Mouse (Mus musculus) kidney, postnatal 36 days (tissue): ENCODE results near the gene Plcd1.

Experiments used
- DNase-seq, 2 experiments: peaks; one replicate each; pipeline ENCODE4 v3.0.0; 2021 to 2022; ENCODE audit warnings: mixed read lengths in 2 of 2

Gene Plcd1

DNA sequence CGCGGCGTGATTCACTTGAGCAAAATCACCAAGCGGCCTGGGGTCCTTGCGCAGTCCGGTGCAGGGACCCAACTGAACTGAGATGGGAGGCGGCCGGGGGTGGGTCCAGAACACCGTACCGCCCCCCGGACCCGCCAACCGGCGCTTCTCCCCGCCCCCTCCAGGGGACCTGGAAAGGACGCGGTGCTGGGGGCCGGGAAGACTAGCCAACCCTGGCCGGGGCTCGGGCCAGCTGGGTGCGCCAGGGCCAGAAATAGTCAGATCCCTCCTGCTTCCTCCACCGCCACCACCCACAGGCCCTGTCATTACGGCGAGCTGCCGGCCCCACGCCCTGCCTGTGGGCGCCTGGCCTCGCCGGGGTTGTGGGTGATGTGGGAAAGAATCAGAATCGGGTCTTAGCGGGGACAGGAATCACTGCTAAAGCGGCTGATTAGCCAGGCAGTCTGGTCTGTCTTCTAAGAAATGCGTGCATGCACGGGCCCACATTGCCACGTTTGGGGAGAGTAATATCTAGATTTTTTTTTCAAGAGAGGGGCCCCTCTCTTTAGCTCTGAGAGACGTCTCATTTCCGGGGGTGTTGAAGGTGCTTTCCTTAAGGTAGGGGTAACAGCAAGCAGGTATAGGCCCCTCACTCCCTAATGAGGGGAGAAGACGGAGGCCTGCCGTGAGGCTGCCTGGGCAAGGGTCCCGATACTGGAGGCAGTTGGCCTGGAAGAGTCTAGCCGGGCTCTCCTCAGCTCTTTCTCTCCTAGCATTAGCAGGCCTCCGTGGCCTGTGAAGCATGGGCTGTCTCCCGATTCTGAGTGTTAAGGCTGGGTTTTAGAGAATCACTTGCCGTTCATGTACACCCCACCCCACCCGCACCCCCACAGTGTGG lies at the start of gene Plcd1:
TSS of gene Plcd1 (minus strand) at position 84 of the 877 bp plus-strand sequence.
- DNase-seq, result peak; percentile 93 to 96

DNA sequence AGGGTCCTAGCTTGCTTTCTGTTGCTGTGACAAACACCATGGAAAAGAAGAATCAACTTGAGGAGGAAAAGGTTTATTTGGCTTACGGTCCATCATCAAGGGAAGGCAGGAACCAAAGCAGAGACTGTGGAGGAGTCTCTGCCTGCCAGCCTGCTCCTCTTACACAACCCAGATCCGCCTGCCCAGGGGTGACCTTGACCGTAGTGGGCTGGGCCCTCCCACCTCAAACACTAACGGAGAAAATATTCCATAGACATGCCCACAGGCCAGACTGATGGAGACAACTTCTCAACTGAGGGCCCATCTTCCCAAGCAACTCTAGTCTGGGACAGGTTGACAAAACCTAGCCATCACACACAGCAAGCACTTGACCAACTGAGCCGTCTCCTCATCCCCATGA lies 48.8 kb upstream of the Plcd1 start:
- DNase-seq, result no peak

DNA sequence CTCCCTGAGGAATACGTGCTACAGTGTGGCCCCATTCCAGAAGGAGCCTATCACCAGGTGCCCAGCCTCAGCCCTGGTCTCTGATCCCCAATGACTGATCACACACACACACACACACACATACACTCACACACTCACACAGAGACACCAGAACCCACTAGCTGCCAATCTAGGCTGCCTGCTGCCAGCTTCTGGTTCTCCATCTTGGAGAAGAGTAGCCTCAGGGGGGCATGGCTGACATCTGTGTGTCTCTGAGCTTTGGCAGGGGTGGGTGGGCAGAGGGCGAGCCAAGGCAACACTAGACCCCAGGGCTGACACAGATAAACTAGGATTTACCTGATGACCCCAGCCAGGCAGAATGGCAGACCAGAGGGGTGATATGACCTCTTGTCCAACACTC lies 45.5 kb upstream of the Plcd1 start:
- DNase-seq, result no peak

DNA sequence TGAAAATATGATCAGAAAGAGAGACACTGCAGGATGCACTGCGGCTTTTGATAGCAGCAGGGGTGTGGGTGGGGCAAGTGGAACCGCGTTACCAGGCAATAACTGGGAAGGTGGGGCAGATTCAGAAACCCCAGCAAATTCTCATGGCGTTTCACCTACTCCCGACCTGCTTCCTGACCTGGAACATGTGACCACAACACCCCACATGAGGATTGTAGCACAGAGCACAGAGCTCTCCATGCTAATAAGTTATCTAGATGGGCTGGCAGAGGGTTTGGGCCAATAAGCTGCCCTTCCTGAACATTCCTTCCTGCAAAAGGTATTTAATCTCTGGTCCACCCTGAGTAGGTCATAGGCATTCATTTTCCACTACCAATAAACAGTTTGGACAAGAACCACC lies 37.4 kb upstream of the Plcd1 start:
- no peak for DNase-seq

DNA sequence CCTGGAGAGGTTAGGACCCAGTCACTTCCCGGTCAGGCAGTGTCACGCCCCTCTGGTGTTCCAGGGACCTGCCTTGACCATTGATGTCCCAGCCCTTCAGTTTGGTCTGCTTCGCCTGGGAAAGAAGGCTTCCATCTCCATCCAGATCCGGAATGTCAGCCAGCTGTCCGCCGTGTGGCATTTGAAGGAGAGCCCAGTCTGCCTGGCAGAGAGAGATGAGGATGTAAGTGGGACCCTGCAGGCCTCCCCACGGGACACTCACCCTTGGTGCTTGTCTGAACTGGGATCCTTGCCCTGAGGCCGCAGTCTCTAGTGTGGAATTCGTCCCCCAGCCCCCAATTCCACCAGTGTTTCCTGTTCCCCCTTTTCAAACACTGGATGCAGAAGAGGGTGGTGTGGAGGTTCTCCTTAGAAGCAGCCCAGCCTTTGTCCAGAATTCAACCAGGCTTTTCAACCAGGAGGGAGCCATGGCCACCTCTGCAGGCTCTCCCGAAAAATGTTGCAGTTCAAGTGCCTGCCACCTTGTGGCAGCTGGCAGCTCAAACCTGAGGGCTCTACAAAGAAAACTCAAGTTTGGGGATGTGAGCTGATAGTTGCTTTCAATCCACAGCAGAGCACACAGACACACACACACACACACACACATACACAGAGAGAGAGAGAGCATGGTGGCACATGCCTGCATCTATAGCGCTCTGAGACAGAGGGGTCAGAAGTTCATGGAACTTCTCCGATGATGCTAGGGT lies 35.3 kb upstream of the Plcd1 start:
- no peak for DNase-seq

GRCm38 (mm10) chr9:119122596-119123369 lies 29.5 kb upstream of the Plcd1 start:
- DNase-seq, result no peak

DNA sequence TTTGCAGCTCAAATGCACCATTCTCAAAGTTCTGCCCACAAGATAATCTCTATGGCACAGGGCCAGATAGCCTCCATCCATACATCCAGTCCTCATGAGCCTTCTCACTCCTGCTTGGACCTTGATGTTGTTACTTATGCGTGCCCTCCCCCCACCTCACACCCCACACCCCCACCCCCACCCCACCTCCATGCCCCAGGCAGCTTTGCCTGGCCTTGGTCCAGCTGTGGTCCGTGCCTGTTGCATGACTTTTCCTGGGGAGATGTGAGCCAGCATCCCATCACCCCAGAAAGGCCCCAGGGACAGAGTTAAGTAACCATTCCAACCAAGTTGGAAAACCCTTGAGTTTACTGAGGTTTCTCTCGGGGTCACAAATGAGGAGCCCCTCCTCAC lies 26.9 kb upstream of the Plcd1 start:
- peak in 1 of 2 experiments; percentile 53 for DNase-seq

- peak; percentile 96 for DNase-seq
These were observed 26.3 kb upstream of the Plcd1 start for GRCm38 (mm10) chr9:119119409-119120167.

DNA sequence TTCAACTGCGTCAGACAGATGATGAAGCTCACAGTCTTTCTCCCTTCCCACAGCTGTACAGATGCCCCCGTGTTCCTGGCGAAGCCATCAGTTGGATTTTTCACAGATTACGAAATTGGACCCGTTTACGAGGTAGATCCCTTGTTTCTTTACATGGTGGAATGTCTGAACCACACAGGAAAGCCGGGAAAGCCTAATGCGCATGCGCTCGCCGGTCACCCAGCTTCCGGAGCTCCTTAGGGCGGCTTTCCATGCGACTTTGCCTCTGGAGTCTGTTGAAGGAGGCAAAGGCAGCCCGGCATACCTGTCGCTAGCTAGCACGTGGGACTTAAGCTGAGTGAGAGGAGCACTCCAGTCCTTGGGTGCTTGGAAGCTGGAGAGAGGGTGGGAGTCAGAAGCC lies 21.6 kb upstream of the Plcd1 start:
- DNase-seq, result no peak

GRCm38 (mm10) chr9:119110640-119111039 lies 17.3 kb upstream of the Plcd1 start:
- DNase-seq, result peak in 1 of 2 experiments; percentile 30

DNA sequence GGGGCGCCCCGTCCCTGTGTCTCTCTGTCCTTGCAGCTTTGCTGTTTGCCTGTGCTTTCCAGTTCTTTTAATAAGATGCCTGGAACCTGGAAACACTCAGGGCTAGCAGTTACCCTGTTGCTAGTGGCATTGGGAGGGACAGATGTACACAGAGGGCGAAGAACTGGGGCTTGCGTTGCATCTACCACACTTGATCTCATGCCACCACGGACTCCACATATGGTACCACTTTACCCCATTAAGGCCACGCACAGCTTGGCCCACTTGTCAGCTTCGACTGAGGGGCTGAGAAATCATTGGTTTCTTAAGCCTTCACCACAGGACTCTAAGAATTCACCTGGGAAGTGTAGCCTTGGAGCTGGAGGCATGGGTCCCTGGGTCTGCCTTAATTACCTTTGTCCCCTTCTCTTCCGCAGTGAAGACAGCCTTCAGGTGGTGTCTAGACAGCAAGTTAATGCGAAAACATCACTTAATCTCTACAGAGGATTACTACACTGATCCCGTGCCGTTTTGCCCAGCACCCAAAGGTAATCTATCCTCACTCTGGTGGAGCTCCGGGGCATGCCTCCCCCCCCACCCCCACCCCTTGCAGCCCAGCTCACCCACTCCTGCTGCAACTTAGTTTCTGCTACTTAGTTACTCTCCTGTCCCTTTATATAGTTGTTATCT lies 16.5 kb upstream of the Plcd1 start:
- no peak for DNase-seq

DNA sequence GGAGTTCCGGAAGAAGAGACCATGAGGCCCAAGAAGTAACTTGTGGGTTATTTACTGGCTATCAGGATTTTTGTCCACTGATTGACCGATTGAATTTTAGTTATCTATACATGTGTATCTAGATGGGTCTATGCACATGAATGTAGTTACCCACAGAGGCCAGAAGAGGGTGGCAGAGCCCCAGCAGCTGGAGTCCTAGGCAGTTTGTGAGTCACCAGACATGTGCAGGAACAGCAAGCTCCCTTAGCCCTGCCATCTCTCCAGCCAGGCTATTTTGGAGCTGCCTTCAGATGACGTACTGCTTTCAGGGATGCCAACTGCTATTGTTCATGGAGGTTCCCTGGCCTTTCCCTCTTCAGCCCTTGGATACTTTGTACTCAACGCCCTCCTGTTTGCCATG lies 14.3 kb upstream of the Plcd1 start:
- DNase-seq, result peak; percentile 66 to 79

- DNase-seq, result no peak
These were observed 9.4 kb upstream of the Plcd1 start for GRCm38 (mm10) chr9:119102783-119103113.

- peak; percentile 90 to 91 for DNase-seq
These were observed 8.9 kb upstream of the Plcd1 start, which contains the start of gene Dlec1 for GRCm38 (mm10) chr9:119101992-119102782. Gene Dlec1, plus strand, starts transcription at chr9:119102478.

DNA sequence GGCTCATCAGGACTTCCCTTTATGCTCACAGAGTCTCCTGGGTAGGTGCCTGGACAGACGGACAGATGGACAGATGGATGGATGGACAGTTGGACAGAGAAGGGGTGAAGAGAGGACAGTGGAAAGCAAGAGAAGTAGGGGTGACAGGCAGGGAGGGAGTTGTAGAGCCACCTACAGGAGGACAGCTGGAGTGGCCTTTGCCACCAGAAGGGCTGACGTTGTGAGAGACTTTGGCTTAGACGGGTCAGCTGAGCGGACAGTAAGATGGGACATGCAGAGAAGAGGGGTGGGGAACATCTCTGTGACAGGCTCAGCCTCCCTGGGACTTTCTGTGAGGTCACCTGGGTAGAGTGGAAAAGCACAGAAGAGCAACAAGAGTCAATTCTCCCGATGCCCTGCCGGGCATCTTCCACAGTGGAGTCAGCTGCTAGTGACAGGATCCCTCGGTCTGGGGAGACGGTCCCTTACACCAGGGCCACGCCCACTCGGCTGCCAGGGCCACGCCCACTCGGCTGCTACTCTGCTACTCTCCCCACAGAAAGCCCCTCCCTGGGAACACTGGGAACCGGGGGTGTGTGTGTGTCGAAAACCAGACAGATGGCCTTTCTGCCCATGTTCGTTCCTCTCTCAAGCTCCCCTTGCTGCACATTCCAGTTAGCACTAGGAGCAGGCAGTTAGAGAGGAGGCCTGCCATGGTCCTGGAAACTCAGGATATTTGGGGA lies 7.0 kb upstream of the Plcd1 start:
- peak in 1 of 2 experiments; percentile 68 for DNase-seq

GRCm38 (mm10) chr9:119094462-119095109 lies 1.3 kb upstream of the Plcd1 start:
- no peak for DNase-seq

DNA sequence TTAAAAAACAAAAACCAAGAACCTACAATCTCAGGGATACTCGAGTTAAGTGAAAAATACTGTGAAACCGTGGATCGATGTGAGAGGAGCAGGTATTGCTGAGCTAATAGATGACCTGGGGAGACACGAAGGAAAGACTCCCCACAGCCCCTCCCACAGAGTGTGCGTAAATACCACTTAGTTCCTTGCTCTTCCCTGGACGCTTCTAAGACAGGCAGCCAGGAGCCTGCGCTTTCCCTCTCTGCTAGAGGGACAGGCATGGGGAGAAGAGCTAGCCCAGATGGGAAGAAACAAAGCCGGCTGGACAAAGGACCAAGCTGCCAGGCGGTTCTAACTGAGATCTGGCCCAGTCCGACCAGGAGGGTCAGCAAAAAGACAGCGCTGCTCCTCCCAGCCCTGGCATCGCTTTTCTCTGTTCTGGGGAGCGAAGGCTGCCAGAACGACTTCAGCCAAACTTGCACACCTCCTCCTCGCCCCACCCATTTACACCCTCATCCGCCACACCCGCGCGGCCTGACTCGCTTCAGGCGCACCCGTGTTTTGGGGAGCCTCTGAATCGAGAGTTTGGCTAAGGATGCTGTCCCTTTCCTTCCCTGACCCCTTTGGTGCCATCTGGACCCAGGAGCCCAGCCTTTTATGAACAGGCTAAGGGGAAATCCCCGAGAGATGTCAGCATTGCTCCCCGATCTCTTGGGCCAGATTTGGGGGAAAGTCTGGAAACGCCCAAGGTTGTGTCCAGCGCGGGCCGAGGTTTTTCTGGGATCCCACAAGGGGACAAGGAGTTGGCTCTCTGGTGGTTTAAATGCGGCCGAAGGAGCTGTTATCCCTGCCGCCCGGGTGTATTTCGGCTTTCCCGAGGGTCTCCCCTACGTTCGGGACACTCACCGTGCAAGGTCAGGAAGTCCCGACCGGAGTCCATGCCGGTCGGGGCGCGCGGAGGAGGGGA lies 556 bp downstream of the Plcd1 start:
- DNase-seq, result peak; percentile 39 to 61

- no peak for DNase-seq
These were observed 1.6 kb downstream of the Plcd1 start for GRCm38 (mm10) chr9:119091581-119092310.
